Mouse (Mus musculus) retina, adult 2 months (tissue): Measurements from ENCODE around the gene Zscan22.
"Not testable (repeated sequence)": the region's sequence is repeated elsewhere in the genome, so short reads cannot be mapped to it uniquely, and the experiment has no call there.

ENCODE experiments used
- DNase-seq: peaks from one replicate; pipeline ENCODE4 v3.0.0-alpha.2; 2012; ENCODE audit warnings: low read depth, low spot score

Zscan22 gene

GRCm38 (mm10) chr7:12927693-12928589, 30.3 kb downstream of the Zscan22 start:
- DNase-seq = no peak

GRCm38 (mm10) chr7:12933615-12934140, 36.1 kb downstream of the Zscan22 start:
- DNase-seq = no peak

GRCm38 (mm10) chr7:12934808-12935207, 37.2 kb downstream of the Zscan22 start:
- DNase-seq = no peak

- not testable (repeated sequence) for DNase-seq
Observed at GRCm38 (mm10) chr7:12937254-12937803, 39.7 kb downstream of the Zscan22 start.

- no peak for DNase-seq
Observed at GRCm38 (mm10) chr7:12940599-12940998, 43.0 kb downstream of the Zscan22 start.

GRCm38 (mm10) chr7:12943488-12943887, 45.9 kb downstream of the Zscan22 start:
- no peak for DNase-seq

GRCm38 (mm10) chr7:12949032-12949871, 51.6 kb downstream of the Zscan22 start:
- DNase-seq = peak; percentile 64

GRCm38 (mm10) chr7:12949872-12950229, 52.2 kb downstream of the Zscan22 start:
- DNase-seq = no peak

- no peak for DNase-seq
Observed at GRCm38 (mm10) chr7:12954896-12955295, 57.3 kb downstream of the Zscan22 start.

GRCm38 (mm10) chr7:12957511-12957910, 59.9 kb downstream of the Zscan22 start:
- DNase-seq = no peak
